Mouse (Mus musculus) CH12.LX (cell line): ENCODE measurements around the gene Pcgf5. TPM values are rescaled to one million over a fixed set of nuclear protein-coding genes. Genes with fewer than 3 reads are reported as not detected.

Experiments used
- DNase-seq: peaks from one replicate; pipeline ENCODE4 v3.0.0-alpha.2; 2013; ENCODE audit errors: extremely low read depth
- H3K27ac ChIP-seq: 2 replicates; pipeline ENCODE4 v1.5.1; 2012; ENCODE audit warnings: low read depth, mild to moderate bottlenecking, control low read depth, moderate library complexity; ENCODE audit not compliant: insufficient read depth
- H3K27me3 ChIP-seq: replicated peaks from 2 replicates; pipeline ENCODE3; 2012; ENCODE audit warnings: inconsistent platforms
- H3K36me3 ChIP-seq, 2 experiments: replicated peaks in 1 of 2; 2 replicates each; pipeline versions ENCODE3 to v1.6.1; 2012; ENCODE audit warnings: inconsistent platforms in 1 of 2, low read length in 1 of 2, mild to moderate bottlenecking in 1 of 2, mixed read lengths in 1 of 2, moderate library complexity in 1 of 2; ENCODE audit not compliant: control insufficient read depth in 1 of 2, insufficient read depth in 1 of 2
- H3K4me1 ChIP-seq, 2 experiments: 2 replicates each; pipeline ENCODE4 v1.6.1; 2012; ENCODE audit warnings: inconsistent platforms in 1 of 2, moderate library complexity in 1 of 2; ENCODE audit not compliant: insufficient read depth in 2 of 2, control insufficient read depth in 1 of 2
- H3K4me2 ChIP-seq: 2 replicates; pipeline ENCODE4 v1.6.1; 2012; ENCODE audit warnings: low read depth, mild to moderate bottlenecking, control low read depth; ENCODE audit not compliant: poor library complexity, insufficient read depth, severe bottlenecking
- H3K4me3 ChIP-seq, 3 experiments: fragments of 150-350 bp in 1 of 3; sonication (generic) in 1 of 3; replicated peaks in 1 of 3; 2 replicates each; pipeline versions ENCODE3 to v1.5.1; 2011 to 2012; ENCODE audit warnings: low read depth in 2 of 3, low read length in 2 of 3, mild to moderate bottlenecking in 2 of 3, moderate library complexity in 2 of 3, control low read depth in 1 of 3, improper control_type of control experiment in 1 of 3, inconsistent platforms in 1 of 3, mixed read lengths in 1 of 3; ENCODE audit not compliant: poor library complexity in 1 of 3
- H3K79me2 ChIP-seq: replicated peaks from 2 replicates; pipeline ENCODE4 v1.6.1; 2012; ENCODE audit warnings: mild to moderate bottlenecking, moderate library complexity; ENCODE audit not compliant: control insufficient read depth, poor library complexity, insufficient read depth, severe bottlenecking; ENCODE audit errors: extremely low read depth
- H3K9ac ChIP-seq: 2 replicates; pipeline ENCODE4 v1.6.1; 2012; ENCODE audit warnings: low read depth, mild to moderate bottlenecking, control low read depth, moderate library complexity; ENCODE audit not compliant: insufficient read depth
- H3K9me3 ChIP-seq: replicated peaks from 2 replicates; pipeline ENCODE3; 2012; ENCODE audit warnings: low read length, inconsistent platforms, mixed read lengths
- BHLHE40 ChIP-seq: IDR thresholded peaks from 2 replicates; pipeline ENCODE4 v1.6.1; 2011; ENCODE audit warnings: mild to moderate bottlenecking, low read depth, low read length, improper control_type of control experiment
- CHD1 ChIP-seq: IDR thresholded peaks from 2 replicates; pipeline ENCODE4 v1.6.1; 2012; ENCODE audit warnings: low read depth, low read length, improper control_type of control experiment, inconsistent platforms
- CHD2 ChIP-seq: IDR thresholded peaks from 2 replicates; pipeline ENCODE4 v1.6.1; 2011; ENCODE audit warnings: low read length, improper control_type of control experiment
- E2F4 ChIP-seq: IDR thresholded peaks from 2 replicates; pipeline ENCODE4 v1.6.1; 2011; ENCODE audit warnings: low read depth, low read length, improper control_type of control experiment; ENCODE audit not compliant: insufficient replicate concordance
- EP300 ChIP-seq: IDR thresholded peaks from 2 replicates; pipeline ENCODE4 v1.6.1; 2011; ENCODE audit warnings: low read length, improper control_type of control experiment
- GABPA ChIP-seq: IDR thresholded peaks from 2 replicates; pipeline ENCODE4 v1.6.1; 2012; ENCODE audit warnings: low read depth, low read length, improper control_type of control experiment, inconsistent platforms; ENCODE audit not compliant: insufficient replicate concordance
- KAT2A ChIP-seq: IDR thresholded peaks from 2 replicates; pipeline ENCODE4 v1.6.1; 2012; ENCODE audit warnings: low read length, improper control_type of control experiment, inconsistent platforms; ENCODE audit not compliant: insufficient replicate concordance
- MAFK ChIP-seq: IDR thresholded peaks from 2 replicates; pipeline ENCODE4 v1.6.1; 2011; ENCODE audit warnings: low read length, improper control_type of control experiment; ENCODE audit not compliant: insufficient replicate concordance
- MEF2A ChIP-seq: IDR thresholded peaks from 2 replicates; pipeline ENCODE4 v1.6.1; 2014; ENCODE audit warnings: low read depth, mild to moderate bottlenecking, inconsistent platforms, low read length, improper control_type of control experiment, borderline replicate concordance
- MYC ChIP-seq: IDR thresholded peaks from 2 replicates; pipeline ENCODE4 v1.6.1; 2011; ENCODE audit warnings: low read depth, mild to moderate bottlenecking, improper control_type of control experiment, low read length
- NELFE ChIP-seq: IDR thresholded peaks from 2 replicates; pipeline ENCODE4 v1.6.1; 2011; ENCODE audit warnings: low read depth, low read length, improper control_type of control experiment
- NRF1 ChIP-seq: IDR thresholded peaks from 2 replicates; pipeline ENCODE4 v1.6.1; 2014; ENCODE audit warnings: low read depth, mild to moderate bottlenecking, inconsistent platforms, low read length, improper control_type of control experiment, moderate library complexity
- PAX5 ChIP-seq: IDR thresholded peaks from 2 replicates; pipeline ENCODE4 v1.6.1; 2012; ENCODE audit warnings: low read length, inconsistent platforms, mixed read lengths
- POLR2A ChIP-seq: IDR thresholded peaks from 2 replicates; pipeline ENCODE4 v1.6.1; 2011; ENCODE audit warnings: low read depth, mild to moderate bottlenecking, improper control_type of control experiment, low read length
- RAD21 ChIP-seq: IDR thresholded peaks from 2 replicates; pipeline ENCODE4 v1.6.1; 2011; ENCODE audit warnings: low read depth, mild to moderate bottlenecking, low read length, improper control_type of control experiment, moderate library complexity
- RCOR1 ChIP-seq: conservative IDR thresholded peaks from 2 replicates; pipeline ENCODE4 v1.6.1; 2012; ENCODE audit warnings: low read depth, mild to moderate bottlenecking, inconsistent platforms, low read length, improper control_type of control experiment
- SIN3A ChIP-seq: IDR thresholded peaks from 2 replicates; pipeline ENCODE4 v1.6.1; 2012; ENCODE audit warnings: low read length, improper control_type of control experiment, inconsistent platforms
- SMC3 ChIP-seq: IDR thresholded peaks from 2 replicates; pipeline ENCODE4 v1.6.1; 2011; ENCODE audit warnings: low read depth, low read length, improper control_type of control experiment
- TBP ChIP-seq: conservative IDR thresholded peaks from 2 replicates; pipeline ENCODE4 v1.6.1; 2011; ENCODE audit warnings: low read depth, low read length, improper control_type of control experiment
- TCF12 ChIP-seq: IDR thresholded peaks from 2 replicates; pipeline ENCODE4 v1.6.1; 2014; ENCODE audit warnings: low read depth, mild to moderate bottlenecking, inconsistent platforms, low read length, improper control_type of control experiment
- UBTF ChIP-seq: IDR thresholded peaks from 2 replicates; pipeline ENCODE4 v1.6.1; 2012; ENCODE audit warnings: low read depth, mild to moderate bottlenecking, inconsistent platforms, low read length, improper control_type of control experiment, moderate library complexity
- USF2 ChIP-seq: conservative IDR thresholded peaks from 2 replicates; pipeline ENCODE4 v1.6.1; 2011; ENCODE audit warnings: low read depth, low read length, improper control_type of control experiment
- ZC3H11A ChIP-seq: IDR thresholded peaks from 2 replicates; pipeline ENCODE4 v1.6.1; 2012; ENCODE audit warnings: low read depth, mild to moderate bottlenecking, inconsistent platforms, low read length, improper control_type of control experiment
- ZKSCAN1 ChIP-seq: IDR thresholded peaks from 2 replicates; pipeline ENCODE4 v1.6.1; 2012; ENCODE audit warnings: low read depth, inconsistent platforms, low read length, improper control_type of control experiment, borderline replicate concordance
- ZMIZ1 ChIP-seq: IDR thresholded peaks from 2 replicates; pipeline ENCODE4 v1.6.1; 2012; ENCODE audit warnings: low read depth, mild to moderate bottlenecking, inconsistent platforms, low read length, improper control_type of control experiment
- ZNF384 ChIP-seq: IDR thresholded peaks from 2 replicates; pipeline ENCODE4 v1.6.1; 2012; ENCODE audit warnings: low read depth, low read length, improper control_type of control experiment, inconsistent platforms
- dilution Hi-C: fragments of 300-500 bp; cut with MboI; formaldehyde crosslinking; loops from 2 replicates; pipeline ENCODE4 v1.14.3; 2020; ENCODE audit warnings: low sequenced_read_pairs; ENCODE audit not compliant: extremely low pct_unique_long_range_greater_than_20kb, extremely low pct_ligation_motif_present
- in situ Hi-C: fragments of 300-500 bp; cut with MboI; formaldehyde crosslinking; loops from 3 replicates; pipeline ENCODE4 v1.14.3; 2019; ENCODE audit warnings: low sequenced_read_pairs, low pct_ligation_motif_present, low pct_unique_long_range_greater_than_20kb, mixed read lengths
- polyA plus RNA-seq: library from polyadenylated mRNA; unstranded; fragments of >175 nt; gene quantifications from 2 replicates; pipeline ENCODE4 v1.2.1, GENCODE M21; 2012; ENCODE audit warnings: low read depth; ENCODE audit not compliant: insufficient read length
- total RNA-seq, 2 experiments: library from RNA; depleted of rRNA; stranded (reverse); fragments of 300-350 nt in 1 of 2; fragments of >200 nt in 1 of 2; gene quantifications; 2 replicates each; pipeline ENCODE4 v1.2.3; 2012 to 2014

Pcgf5 gene
- total and polyA plus RNA-seq, 3 experiments = 17.4 to 28.9 (median 20.6) TPM

GRCm38 (mm10) chr19:36497067-36497466, 149.0 kb downstream of the Pcgf5 start:
- Histone ChIP-seq H3K9me3 (no peaks in the 10 kb centered on the region), H3K27ac (no peak overlapping the region), H3K4me1 (no peaks in the 10 kb centered on the region), H3K9ac (no peak overlapping the region), H3K4me2 (no peak overlapping the region), H3K4me3 (no peak overlapping the region), H3K27me3 (no peaks in the 10 kb centered on the region), H3K36me3 (no peaks in the 10 kb centered on the region), H3K79me2 (no peaks in the 10 kb centered on the region)
- TF ChIP-seq NELFE (no peak), CHD1 (no peak), MYC (no peak), SMC3 (no peak), E2F4 (no peak), POLR2A (no peak), PAX5 (no peak), CHD2 (no peak), GABPA (no peak), ZNF384 (no peak), SIN3A (no peak), TCF12 (no peak), MAFK (no peak), NRF1 (no peak), TBP (no peak), MEF2A (no peak), USF2 (no peak), BHLHE40 (no peak)
- DNase-seq = no peak
- dilution Hi-C loops (no loop called here), in situ Hi-C loops (no loop called here)

GRCm38 (mm10) chr19:36497744-36498143, 149.6 kb downstream of the Pcgf5 start:
- Histone ChIP-seq H3K4me3 (no peak overlapping the region), H3K4me1 (no peaks in the 10 kb centered on the region), H3K36me3 (no peaks in the 10 kb centered on the region), H3K4me2 (no peak overlapping the region), H3K27me3 (no peaks in the 10 kb centered on the region), H3K9me3 (no peaks in the 10 kb centered on the region), H3K79me2 (no peaks in the 10 kb centered on the region), H3K27ac (no peak overlapping the region), H3K9ac (no peak overlapping the region)
- DNase-seq = no peak
- in situ Hi-C loops = no loop called here
- TF ChIP-seq KAT2A (no peak), MAFK (no peak), POLR2A (no peak), UBTF (no peak), ZKSCAN1 (no peak), RCOR1 (no peak), CHD1 (no peak), BHLHE40 (no peak), PAX5 (no peak), ZMIZ1 (no peak), NELFE (no peak), ZC3H11A (no peak), RAD21 (no peak), EP300 (no peak)
- dilution Hi-C loops = no loop called here
